Mouse (Mus musculus) testis, postnatal 14 days (tissue): Measurements from ENCODE around the gene Tex26.

Source experiments
- DNase-seq: peaks from one replicate; pipeline ENCODE4 v3.0.0; 2021; ENCODE audit warnings: low spot score

The Tex26 gene

GRCm38 (mm10) chr5:149434141-149434690, 5.2 kb upstream of the Tex26 start:
- no peak for DNase-seq

DNA sequence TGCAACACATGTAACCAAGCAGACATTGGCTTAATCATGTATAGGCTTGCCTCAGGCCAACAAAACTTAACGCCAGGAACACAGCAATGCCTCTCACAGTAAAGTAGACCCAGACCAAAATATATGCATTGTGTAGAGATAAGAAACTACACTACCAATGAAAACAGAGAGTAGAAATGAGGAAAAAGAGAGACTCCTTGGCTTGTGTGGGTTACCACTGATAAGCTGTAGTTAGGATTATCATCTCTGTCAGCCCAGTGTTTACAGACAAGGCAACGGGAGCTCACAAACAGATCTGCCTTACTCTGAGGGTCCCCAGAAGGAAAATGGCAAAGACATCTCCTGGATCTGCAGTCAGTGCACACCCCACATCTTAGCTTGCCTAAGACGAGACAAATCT, 2.9 kb upstream of the Tex26 start:
- DNase-seq = no peak

- DNase-seq = no peak
Observed at GRCm38 (mm10) chr5:149437150-149437549, 2.3 kb upstream of the Tex26 start.

GRCm38 (mm10) chr5:149440180-149440573, 717 bp downstream of the Tex26 start:
- peak; percentile 36 for DNase-seq

GRCm38 (mm10) chr5:149441646-149442276, 2.3 kb downstream of the Tex26 start:
- DNase-seq = no peak

DNA sequence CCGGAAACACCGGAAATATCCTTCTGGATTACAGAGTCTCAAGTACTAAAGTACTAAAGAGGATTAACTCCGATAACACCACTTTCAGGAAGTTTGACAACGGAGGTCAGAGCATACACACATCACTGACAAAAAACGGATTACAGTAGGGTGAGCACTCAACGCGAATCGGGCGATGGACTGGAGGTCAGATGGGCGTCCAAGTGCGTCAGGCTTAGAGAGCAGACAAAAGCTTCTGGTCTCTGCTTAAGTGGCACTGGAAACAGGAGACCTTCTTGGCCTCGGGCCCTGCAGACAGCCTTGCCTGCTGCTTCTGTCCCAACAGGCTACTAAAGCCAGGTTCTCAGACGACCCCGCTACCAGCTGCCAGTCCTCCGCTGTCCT, 2.8 kb downstream of the Tex26 start:
- DNase-seq = no peak

- no peak for DNase-seq
Observed at GRCm38 (mm10) chr5:149444451-149444850, 5.0 kb downstream of the Tex26 start.

DNA sequence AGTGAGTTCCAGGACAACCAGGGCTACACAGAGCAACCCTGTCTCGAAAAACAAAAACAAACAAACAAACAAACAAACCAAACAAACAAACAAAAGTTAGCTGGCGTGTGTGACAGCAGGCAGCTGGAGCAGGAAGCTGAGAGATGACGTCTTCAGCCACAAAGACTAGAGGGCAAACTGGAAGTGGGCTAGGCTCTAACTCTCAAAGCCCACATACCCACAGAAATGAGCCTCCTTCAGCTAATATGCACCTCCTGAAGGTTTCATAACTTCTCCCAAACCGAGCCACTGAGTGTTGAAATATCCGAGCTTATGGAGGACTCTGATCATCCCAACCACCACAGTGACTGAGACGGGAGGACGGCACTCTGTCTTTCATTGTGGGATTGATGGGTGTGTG, 7.0 kb downstream of the Tex26 start:
- no peak for DNase-seq

DNA sequence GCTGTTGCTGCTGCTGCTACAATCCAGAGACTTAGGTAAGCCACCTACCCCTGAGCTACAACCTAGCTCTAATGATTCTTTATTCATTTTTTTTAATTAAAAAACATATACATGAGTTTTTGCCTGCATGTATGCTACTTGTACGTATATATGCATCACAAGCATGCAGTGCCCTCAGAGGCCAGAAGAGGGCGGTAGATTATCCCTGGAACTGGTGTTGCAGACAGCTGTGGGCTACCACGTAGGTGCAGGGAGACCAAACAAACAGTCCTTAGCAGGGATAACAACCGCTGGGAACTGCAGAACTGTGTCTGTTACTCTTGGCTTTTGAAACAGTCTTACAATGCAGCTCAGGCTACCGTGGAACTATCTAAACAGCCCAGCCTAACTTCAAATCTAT, 8.3 kb downstream of the Tex26 start:
- DNase-seq = peak; percentile 45

- no peak for DNase-seq
Observed at GRCm38 (mm10) chr5:149449406-149449805, 9.9 kb downstream of the Tex26 start.

DNA sequence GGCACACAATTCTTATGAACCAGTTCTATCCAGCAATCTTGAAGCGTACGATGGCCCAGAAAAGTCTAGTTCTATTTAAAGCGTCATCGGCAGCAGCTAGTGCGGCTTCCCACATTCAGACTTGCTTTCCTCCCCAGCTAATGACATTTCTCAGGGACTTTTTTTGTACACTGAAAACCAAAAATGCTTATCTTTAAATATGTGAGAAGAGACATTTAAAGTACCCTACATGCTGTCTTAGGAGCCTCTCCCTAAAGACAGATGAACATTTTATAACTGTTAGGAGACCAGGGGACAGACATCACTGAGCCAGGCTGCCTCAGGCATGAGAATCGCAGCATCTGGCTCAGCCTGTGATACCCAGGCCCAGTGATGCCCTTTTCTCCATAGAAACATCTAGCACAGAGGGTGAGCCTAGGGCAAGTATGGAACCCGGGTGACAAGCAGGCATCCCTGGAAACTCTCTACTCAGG, 11.8 kb downstream of the Tex26 start:
- no peak for DNase-seq

- no peak for DNase-seq
Observed at GRCm38 (mm10) chr5:149454281-149454680, 14.8 kb downstream of the Tex26 start.

GRCm38 (mm10) chr5:149456544-149456943, 17.1 kb downstream of the Tex26 start:
- no peak for DNase-seq

GRCm38 (mm10) chr5:149462071-149462470, 22.6 kb downstream of the Tex26 start:
- no peak for DNase-seq

GRCm38 (mm10) chr5:149465305-149465704, 25.8 kb downstream of the Tex26 start:
- DNase-seq = no peak

- no peak for DNase-seq
Observed at GRCm38 (mm10) chr5:149474142-149474541, 34.7 kb downstream of the Tex26 start.

DNA sequence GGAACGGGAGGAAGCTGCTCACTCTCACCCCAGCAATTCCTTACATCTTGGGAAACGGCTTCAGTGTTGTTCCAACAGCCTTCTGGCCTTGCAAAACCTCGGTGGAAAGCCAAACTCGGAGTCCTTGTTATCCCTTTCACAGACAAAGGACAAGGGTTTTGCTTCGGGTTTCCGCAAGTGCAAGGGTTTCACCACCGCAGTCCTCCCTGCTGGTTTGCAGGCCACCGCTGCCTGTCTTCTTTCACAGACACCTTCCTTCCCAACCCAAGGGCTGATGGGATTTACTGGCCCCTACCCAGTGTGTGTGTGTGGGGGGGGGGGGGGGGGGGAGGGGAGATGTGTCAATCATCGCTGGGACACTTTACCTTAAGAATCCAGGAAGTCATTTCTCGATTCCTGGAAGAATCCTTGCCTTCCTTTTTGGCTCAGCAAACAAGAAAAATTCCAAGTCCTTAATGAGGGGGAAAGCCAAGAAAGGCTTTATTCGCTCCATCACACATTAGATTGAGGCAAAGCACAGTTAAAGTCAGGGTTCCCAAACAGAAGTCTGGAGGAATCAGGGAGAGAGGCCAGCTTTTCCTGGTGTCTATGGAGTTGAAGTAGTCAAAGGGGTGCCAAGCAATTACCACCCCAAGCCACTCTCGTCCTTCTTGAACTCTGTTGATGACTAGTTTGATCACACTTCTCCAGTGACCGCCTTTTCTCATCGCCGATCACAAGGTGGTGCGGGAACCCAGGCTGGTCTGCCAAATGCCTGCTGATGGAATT, 35.4 kb downstream of the Tex26 start:
- no peak for DNase-seq

GRCm38 (mm10) chr5:149481920-149482319, 42.5 kb downstream of the Tex26 start:
- no peak for DNase-seq

DNA sequence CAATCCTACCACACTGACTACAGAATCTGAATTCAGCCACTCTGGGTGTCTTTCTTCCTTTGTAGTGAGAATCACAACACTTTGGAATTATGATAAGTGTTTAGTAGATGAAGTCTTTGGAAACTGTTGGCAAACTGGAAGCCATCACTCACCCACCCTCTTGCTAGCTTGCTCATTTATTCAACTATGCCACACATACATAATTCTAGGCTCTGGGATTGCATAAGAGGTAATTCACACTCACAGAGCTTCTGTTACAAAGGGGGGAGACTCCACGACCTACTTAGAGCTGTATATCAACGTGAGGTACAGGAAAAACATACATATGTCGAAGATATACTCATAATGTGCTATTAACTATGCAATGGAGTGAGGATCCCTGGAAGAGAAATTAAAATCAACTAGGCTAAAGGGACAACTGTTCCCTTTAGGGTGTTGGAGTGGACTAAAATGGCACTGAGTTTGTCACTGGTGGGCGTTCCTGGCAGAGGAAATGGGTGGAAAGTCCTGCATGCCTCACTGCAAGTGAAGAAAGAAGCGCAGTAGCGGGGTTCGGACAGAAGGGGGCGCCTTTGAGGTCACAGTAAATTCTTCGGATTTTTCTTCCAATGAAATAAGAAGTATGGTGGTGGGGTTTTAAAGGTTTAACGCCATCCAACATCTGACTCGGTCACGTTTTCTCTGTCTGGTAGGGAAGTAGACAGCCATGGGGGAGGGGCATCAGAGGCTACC, 44.0 kb downstream of the Tex26 start:
- DNase-seq = peak; percentile 23

GRCm38 (mm10) chr5:149484270-149484669, 44.8 kb downstream of the Tex26 start:
- no peak for DNase-seq

- no peak for DNase-seq
Observed at GRCm38 (mm10) chr5:149485447-149485846, 46.0 kb downstream of the Tex26 start.

DNA sequence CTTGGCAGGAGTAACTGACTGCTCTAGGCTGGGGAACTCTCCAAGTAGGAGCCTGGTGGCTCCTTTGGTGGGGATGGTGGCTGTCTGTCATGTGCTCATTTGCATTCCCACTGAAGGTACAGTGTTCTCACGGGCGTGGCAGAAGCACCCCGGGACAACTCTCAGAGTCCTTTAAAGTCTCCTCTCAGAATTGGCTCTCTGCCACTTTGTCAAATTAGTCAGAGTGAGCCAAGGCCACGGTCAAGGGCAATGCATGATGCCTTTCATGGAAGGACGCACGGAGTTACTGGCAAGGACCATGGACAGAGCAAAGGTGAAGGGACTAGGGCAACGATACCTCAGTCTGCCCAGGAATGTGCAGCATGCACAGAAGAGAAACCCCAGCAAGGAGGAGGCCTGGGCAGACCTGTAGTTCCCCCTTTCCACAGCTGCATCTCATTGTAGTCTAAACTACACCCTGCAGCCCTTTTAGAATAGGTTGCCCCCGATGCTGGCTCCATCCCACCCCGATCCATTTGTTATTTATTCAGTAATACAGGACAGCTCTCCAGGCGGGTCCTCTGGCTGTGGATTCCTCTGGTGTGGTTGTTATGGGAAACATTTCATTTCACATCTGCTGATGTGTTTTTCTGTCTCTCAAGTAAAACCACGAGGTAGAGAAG, 49.0 kb downstream of the Tex26 start:
- no peak for DNase-seq
